Mouse (Mus musculus) liver, adult 2 months (tissue): Measurements from ENCODE around the gene Fbxl2.

Source experiments
- CTCF ChIP-seq: fragments of 200-500 bp; IDR thresholded peaks from 2 replicates; pipeline ENCODE4 v1.5.1; 2011; ENCODE audit warnings: low read depth, low read length, control low read depth
- POLR2A ChIP-seq: fragments of 200-500 bp; IDR thresholded peaks from 2 replicates; pipeline ENCODE4 v1.6.1; 2011; ENCODE audit warnings: low read length, control low read depth; ENCODE audit not compliant: insufficient read depth; ENCODE audit errors: extremely low read depth

GRCm38 (mm10) chr9:113932501-113932900, 113.5 kb downstream of the Fbxl2 start:
- TF ChIP-seq CTCF = no peak
- no peak for TF ChIP-seq POLR2A
